In the genomic region with DNA sequence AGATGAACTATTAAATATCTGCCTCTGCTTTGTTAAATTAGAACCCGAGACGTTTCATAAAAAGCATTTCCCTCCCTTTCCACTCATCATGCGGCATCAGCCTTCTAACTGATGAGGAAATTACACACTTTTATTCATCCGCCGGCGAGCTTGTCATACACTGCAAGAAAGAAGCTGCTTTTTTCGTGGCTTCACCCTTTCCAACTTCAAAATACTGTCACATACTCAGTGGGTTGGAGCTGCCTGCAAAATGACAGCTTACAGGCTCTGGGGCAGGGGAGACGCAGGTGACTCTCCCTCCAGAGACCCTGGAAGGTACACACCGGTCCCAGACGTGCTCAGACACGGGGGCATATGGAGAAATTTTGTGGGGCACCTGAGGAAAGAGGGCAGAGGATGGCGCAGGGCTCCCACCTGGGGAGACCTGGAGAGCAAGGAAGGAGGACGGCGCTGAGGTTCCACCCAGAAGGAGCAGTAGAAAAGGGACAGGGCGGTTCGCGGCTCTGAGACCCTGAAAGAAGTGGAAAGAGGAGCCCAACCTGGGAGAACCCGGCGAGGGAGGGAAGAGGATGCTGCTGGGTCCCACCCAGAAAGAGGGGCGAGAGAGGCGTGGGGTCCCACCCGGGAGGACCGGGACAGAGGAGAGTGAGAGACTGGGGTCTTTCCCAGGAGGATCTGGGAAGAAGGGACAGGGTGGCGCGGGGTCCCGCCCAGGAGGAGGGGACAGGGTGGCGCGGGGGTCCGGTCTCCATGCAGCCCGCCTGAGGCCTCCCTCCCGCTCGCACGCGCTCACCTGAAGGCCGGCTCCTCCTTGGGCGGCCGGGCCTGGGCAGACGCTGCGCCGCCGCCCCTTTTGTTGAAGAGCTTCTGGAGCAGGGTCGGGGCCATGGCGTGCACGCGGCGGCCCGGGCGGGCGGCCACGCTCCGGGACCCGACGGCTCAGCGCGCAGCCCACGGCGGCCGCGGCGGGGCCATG, we compare ENCODE assay signal across 7 mouse cellular contexts. TPM values are rescaled to one million over a fixed set of nuclear protein-coding genes. Genes with fewer than 3 reads are reported as not detected.
A peak's percentile ranks its signal among the peaks of the same experiment; 100 is the strongest.
DNase-seq lines count a peak whose midpoint lies in the region; ATAC-seq and TF ChIP-seq lines count a peak whose summit lies in the region.

No protein-coding gene starts in this region.

- TF ChIP-seq POLR2A in bone marrow, adult 2 months (IDR thresholded peaks at IDR 0.05; ENCODE audit: borderline replicate concordance, control insufficient read depth, low read depth, low read length) = no peak

- H3K4me2 ChIP-seq in hindbrain, postnatal 0 days (ENCODE audit: low read depth, low read length) = peak overlapping the region; percentile 95
- peak overlapping the region; percentile 93 for H3K4me2 ChIP-seq in lung, embryonic 15.5 days

- peaks cover 2% of the 10 kb centered on the region; the same call in 1 of the 2 replicates for H3K4me1 ChIP-seq in bone marrow, adult 2 months (ENCODE audit: control insufficient read depth, insufficient read depth, low read length)
- no peaks in the 10 kb centered on the region for H3K4me1 ChIP-seq in hindbrain, postnatal 0 days (ENCODE audit: insufficient read depth, low read length)
- H3K4me1 ChIP-seq in lung, embryonic 15.5 days = peaks cover 9% of the 10 kb centered on the region

- H3K27me3 ChIP-seq in hindbrain, postnatal 0 days (ENCODE audit: insufficient read depth, low read length) = no peaks in the 10 kb centered on the region
- no peaks in the 10 kb centered on the region for H3K27me3 ChIP-seq in lung, embryonic 15.5 days

- ATAC-seq in erythroid progenitor cell, adult 5-6 weeks (replicated peaks; ENCODE audit: low FRiP score, poor library complexity, severe bottlenecking) = peak; percentile 32; the same call in 1 of the 2 replicates
- no peak; the same call in 1 of the 2 replicates for ATAC-seq in hindbrain, postnatal 0 days
- ATAC-seq in lung, embryonic 15.5 days (ENCODE audit: borderline replicate concordance, extremely low read depth, low FRiP score, low TSS enrichment) = no peak; the same call in none of the 2 replicates

- peak; percentile 24 for DNase-seq in ovary, postnatal 14 days (ENCODE audit: low spot score)
- no peak for DNase-seq in ovary, postnatal 10 days (ENCODE audit: low spot score)
- peak; percentile 34 for DNase-seq in hindbrain, postnatal 0 days (ENCODE audit: low spot score)
- peak; percentile 44 for DNase-seq in right cerebral cortex, postnatal 4 days

- no peaks in the 10 kb centered on the region for H3K36me3 ChIP-seq in hindbrain, postnatal 0 days (ENCODE audit: insufficient read depth, low read length)
- no peaks in the 10 kb centered on the region for H3K36me3 ChIP-seq in lung, embryonic 15.5 days

- no peak for TF ChIP-seq CTCF in bone marrow, adult 2 months (IDR thresholded peaks at IDR 0.05; ENCODE audit: control insufficient read depth, insufficient read depth, low read length)
- TF ChIP-seq CTCF in hindbrain, postnatal 0 days (IDR thresholded peaks at IDR 0.05; ENCODE audit: low read depth) = no peak

- H3K27ac ChIP-seq in bone marrow, adult 2 months (ENCODE audit: control insufficient read depth, insufficient read depth, low read depth, low read length, poor library complexity) = peak overlapping the region; percentile 80
- H3K27ac ChIP-seq in hindbrain, postnatal 0 days = peak overlapping the region; percentile 78
- H3K27ac ChIP-seq in lung, embryonic 15.5 days = peak overlapping the region; percentile 92

- H3K9me3 ChIP-seq in hindbrain, postnatal 0 days (ENCODE audit: low read length) = no peaks in the 10 kb centered on the region
- no peaks in the 10 kb centered on the region for H3K9me3 ChIP-seq in lung, embryonic 15.5 days

- H3K4me3 ChIP-seq in bone marrow, adult 2 months (replicated peaks; ENCODE audit: control insufficient read depth, low read depth, low read length) = peak overlapping the region; percentile 95
- H3K4me3 ChIP-seq in hindbrain, postnatal 0 days (ENCODE audit: low read length) = peak overlapping the region; percentile 79
- H3K4me3 ChIP-seq in lung, embryonic 15.5 days = peak overlapping the region; percentile 95

- H3K9ac ChIP-seq in hindbrain, postnatal 0 days (replicated peaks; ENCODE audit: low read length) = peak overlapping the region; percentile 75
- peak overlapping the region; percentile 74 for H3K9ac ChIP-seq in lung, embryonic 15.5 days

- 6% methylated on average over 60 of the region's 60 CpGs for WGBS in bone marrow, adult 2 months
- WGBS in hindbrain, postnatal 0 days = under 1% methylated on average over 49 of the region's 60 CpGs
- WGBS in lung, embryonic 15.5 days = 1% methylated on average over 59 of the region's 60 CpGs

RNA-seq across cellular contexts. Expression of a gene that starts 0.6 kb away (rescaled TPM):
- polyA plus RNA-seq in bone marrow, adult 2 months (2011; ENCODE audit: insufficient read depth, insufficient read length, low replicate concordance, missing spikeins) = 8.4 and 10.8 TPM in 2 replicates
- total RNA-seq in erythroid progenitor cell, adult 5-6 weeks (2015; ENCODE audit: low replicate concordance) = 73.2 and 101 TPM in 2 replicates
- total RNA-seq in erythroid progenitor cell, adult 5-6 weeks (2017; ENCODE audit: low replicate concordance) = 85.6 and 109 TPM in 2 replicates
- total RNA-seq in hindbrain, postnatal 0 days (2014; rRNA removed) = 21.3 and 22.4 TPM in 2 replicates
- 3.5 and 4.6 TPM in 2 replicates for polyA plus RNA-seq in hindbrain, postnatal 0 days (2015; fragmentation: Nextera tagmentation; extraction: Ambion mirVana)
- polyA plus RNA-seq in lung, embryonic 15.5 days (2015; fragmentation: Nextera tagmentation; extraction: Ambion mirVana) = 3.5 and 4.4 TPM in 2 replicates

RNA-seq across cellular contexts. Expression of a gene that starts 24.1 kb away (rescaled TPM):
- 54.4 and 65.4 TPM in 2 replicates for polyA plus RNA-seq in bone marrow, adult 2 months (2011; ENCODE audit: insufficient read depth, insufficient read length, low replicate concordance, missing spikeins)
- 75.0 and 82.2 TPM in 2 replicates for total RNA-seq in erythroid progenitor cell, adult 5-6 weeks (2015; ENCODE audit: low replicate concordance)
- 68.3 and 84.3 TPM in 2 replicates for total RNA-seq in erythroid progenitor cell, adult 5-6 weeks (2017; ENCODE audit: low replicate concordance)
- total RNA-seq in hindbrain, postnatal 0 days (2014; rRNA removed) = 37.6 and 44.0 TPM in 2 replicates
- 115 and 117 TPM in 2 replicates for polyA plus RNA-seq in hindbrain, postnatal 0 days (2015; fragmentation: Nextera tagmentation; extraction: Ambion mirVana)
- 157 and 161 TPM in 2 replicates for polyA plus RNA-seq in lung, embryonic 15.5 days (2015; fragmentation: Nextera tagmentation; extraction: Ambion mirVana)
